Mouse (Mus musculus): ENCODE data around the gene Orai3.

Orai3 gene

DNA sequence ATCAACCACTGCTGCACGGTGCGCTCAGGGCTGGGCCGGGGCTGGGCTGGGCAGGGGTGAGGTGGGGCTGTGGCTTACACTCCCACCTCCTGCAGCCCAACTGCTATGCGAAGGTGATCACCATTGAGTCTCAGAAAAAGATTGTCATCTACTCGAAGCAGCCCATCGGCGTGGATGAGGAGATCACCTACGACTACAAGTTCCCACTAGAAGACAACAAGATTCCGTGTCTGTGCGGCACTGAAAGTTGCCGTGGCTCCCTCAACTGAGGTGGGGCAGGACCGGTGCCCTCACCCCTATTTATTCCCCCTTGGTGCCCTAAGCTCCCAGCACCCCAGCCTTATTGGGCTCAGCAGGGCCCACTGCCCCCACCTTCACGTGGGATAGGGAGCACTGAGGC is 29.6 kb downstream of the Orai3 start:
- DNase-seq (ENCODE audit: low read depth, low spot score): no peak

DNA sequence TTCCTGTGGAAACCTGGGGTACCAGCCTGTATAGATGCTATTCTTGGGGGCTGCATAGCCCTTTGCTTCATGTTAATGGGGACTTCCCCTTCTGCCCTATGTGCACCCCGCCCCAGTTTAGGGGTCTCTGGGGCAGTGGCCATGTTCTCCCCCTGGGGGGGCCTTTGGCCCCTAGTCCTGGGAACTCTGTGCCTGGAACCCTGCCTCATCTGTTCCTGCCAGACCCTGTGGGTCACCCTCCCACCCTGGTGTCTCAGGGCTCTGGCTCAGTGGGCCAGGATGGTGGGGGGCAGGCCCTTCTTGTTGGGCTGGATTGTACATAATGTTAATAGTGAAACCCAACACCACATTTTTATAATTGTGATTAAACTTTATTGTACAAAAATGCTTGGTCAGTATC is 30.1 kb downstream of the Orai3 start:
- DNase-seq (ENCODE audit: low read depth, low spot score): no peak

DNA sequence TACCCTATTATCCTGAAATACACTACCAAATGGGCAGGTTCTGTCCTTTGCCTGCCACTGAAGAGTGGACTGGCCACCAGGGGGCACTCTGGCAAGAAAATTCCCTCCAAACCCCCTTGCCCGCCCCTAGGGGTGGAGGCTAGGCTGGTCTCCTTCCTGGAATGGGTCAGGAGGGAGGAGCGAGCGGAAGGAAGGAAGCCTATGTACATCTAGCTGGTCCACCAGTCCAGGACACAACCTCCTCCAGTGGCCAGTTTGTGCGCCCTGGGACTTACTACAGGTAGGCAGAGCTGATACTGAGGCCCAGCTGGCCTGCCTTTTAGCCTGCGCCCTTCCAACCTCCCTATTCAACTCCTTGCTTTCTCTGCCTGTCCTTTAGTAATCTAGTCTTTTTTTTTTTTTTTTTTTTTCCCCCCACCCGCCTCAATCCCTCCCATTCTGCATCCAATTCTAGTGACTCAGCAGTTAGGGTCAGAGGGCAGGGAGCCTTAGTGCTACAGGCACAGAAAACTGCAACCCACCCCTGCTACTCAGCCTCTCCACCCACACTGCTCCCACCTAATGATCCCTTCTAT is 30.9 kb downstream of the Orai3 start, which contains the start of gene Hsd3b7:
Gene Hsd3b7, plus strand, starts transcription at position 170 of the 575 bp plus-strand sequence.
- DNase-seq (ENCODE audit: low read depth, low spot score): peak; percentile 70

DNA sequence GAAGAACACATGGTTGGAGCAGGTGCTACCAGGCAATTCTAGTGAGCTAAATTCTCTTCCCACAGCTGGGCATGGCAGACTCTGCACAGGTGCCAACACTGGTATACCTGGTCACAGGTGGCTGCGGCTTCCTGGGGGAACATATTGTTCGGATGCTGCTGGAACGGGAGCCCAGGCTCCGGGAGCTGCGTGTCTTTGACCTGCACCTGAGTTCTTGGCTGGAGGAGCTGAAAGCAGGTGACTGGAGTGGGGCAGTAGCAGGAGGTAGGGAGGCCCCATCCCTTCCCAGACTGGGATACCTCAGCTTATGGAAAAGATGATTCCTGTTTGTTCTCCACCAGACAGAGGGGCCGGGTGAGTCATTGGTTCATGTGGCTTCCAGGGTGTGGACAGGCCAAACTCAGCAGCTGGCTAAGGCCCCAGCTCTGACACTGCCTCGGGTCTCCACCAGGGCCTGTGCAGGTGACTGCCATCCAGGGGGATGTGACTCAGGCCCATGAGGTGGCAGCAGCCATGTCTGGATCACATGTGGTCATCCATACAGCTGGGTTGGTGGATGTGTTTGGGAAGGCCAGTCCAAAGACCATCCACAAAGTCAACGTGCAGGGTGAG is 31.5 kb downstream of the Orai3 start:
- DNase-seq (ENCODE audit: low read depth, low spot score): no peak

DNA sequence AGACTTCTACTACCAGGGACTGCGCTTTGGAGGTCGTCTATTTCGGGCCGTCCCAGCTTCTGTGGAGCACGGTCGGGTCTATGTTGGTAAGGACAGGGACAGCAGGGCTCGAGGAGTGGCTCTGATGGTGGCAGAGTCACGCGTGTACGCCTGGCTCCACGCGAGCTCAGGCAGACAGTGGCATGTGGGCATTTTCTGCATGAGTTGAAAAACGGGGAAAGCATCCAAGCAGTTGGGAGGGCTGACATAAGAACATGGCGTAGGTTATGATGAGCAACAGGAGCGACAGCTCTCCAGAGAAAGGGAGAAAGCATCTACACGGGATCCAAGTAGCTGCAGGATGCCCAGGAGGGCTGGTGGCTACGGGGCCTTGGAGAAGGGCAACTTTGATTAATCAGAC is 32.7 kb downstream of the Orai3 start:
- DNase-seq (ENCODE audit: low read depth, low spot score): no peak

DNA sequence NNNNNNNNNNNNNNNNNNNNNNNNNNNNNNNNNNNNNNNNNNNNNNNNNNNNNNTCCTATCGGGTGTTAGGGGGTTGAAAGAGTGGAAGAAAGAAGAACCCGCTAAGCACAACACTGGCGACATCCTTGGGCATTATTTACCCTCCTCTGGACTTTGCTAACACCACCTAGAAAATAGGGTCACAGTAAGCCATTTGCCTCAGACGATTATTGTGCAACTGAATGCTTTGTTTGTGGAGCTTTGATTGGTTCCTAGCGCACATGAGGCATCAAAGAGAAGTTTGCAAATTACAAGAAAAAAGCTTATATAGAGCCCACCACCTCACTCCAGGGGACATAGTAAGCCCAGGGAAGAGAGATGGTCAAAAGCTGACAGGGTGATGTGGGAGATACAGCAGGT is 39.2 kb downstream of the Orai3 start:
- no peak for DNase-seq (ENCODE audit: low read depth, low spot score)

DNA sequence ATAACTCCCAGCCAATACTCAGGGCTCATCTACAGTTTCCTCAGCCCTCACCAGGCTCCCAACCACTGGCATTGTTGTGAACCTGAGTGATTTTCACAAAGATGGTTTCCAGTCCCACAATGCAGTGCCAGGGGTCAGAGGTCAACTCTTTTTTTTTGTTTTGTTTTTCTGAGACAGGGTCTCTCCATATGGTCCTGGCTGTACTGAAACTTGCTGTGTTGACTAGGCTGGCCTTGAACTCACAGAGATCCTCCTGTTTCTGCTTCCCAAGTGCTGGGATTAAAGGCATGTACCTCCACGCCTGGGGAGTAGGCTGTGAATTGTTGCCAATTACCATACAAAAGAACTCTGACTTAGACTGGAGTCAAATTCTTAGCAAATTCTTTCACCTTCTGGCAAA is 40.2 kb downstream of the Orai3 start:
- no peak for DNase-seq (ENCODE audit: low read depth, low spot score)

DNA sequence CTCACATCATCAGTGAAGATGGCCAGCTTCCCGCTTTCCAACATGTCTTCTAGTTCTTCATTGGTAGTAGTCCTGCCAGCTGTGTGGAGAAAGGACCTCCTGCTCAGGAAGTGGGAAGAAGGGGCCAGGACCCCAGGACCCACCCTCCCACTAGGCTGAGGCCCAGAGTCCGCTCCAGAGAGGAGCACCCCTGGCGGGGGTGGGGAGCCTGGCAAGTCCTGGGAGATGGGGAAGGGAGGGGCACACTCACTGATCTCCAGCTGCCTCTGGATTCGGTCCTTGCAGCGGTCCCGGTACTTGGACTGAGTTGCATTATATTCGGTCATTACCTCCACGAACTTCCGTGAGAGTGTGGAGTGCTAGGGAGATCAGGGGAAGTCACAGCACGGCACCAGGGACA is 41.0 kb downstream of the Orai3 start:
- no peak for DNase-seq (ENCODE audit: low read depth, low spot score)

DNA sequence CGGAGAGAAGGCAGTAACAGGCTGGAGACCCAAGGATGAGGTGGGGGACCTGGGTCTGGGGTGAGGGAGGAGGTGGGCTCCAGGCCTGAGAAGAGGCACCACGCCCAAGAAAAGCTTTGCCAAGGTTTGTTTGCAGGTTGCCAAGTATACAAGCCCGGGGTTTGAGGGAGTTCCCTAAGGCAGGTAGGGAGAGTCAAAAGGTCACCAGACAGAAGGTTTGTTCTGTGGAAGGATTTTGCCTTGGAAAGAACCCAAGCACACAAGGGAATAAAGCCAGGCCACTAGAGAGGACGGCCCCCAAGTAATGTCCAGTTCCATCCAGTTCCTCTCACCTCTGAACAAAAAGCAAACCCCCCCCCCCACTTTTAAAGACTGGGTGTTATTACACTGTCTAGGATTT is 41.6 kb downstream of the Orai3 start:
- DNase-seq (ENCODE audit: low read depth, low spot score): no peak

DNA sequence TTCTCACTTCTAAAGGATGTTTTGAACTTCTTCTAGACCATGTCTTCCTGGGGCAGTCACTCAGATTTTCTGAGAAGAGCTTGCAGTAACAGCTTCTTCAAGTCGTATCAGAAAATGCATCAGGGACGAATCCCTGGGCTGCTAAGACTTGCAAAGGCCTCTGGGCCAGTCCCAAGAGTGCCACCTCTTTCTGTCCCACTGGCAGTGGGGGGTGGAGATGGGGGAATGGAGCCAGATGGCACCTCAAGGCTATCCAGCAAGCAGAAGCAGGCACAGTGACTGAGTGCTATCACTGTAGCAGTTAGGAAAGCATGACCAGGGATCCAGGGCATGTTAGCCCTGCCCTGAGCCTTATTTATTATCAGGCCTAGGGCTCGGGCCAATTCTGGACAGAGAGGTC is 42.7 kb downstream of the Orai3 start:
- DNase-seq (ENCODE audit: low read depth, low spot score): no peak

DNA sequence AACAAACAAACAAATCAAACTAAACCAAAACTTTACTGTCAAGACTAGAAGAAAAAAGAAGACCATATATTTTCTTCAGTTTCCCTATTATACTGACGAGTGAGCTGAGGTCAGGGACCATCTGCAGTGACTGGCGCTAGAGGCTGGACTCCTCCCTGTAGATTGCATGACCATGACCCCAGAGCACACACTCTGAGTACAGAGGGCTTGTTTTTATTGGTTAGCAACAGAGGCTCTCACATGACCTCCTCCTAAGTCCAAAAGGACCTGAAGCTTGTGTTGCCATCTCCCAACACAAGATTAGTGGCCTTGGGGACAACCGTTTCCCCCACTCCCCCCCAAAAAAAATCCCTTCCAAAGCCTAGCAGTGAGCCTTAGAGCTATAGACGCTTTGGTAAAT is 44.2 kb downstream of the Orai3 start:
- DNase-seq (ENCODE audit: low read depth, low spot score): no peak

DNA sequence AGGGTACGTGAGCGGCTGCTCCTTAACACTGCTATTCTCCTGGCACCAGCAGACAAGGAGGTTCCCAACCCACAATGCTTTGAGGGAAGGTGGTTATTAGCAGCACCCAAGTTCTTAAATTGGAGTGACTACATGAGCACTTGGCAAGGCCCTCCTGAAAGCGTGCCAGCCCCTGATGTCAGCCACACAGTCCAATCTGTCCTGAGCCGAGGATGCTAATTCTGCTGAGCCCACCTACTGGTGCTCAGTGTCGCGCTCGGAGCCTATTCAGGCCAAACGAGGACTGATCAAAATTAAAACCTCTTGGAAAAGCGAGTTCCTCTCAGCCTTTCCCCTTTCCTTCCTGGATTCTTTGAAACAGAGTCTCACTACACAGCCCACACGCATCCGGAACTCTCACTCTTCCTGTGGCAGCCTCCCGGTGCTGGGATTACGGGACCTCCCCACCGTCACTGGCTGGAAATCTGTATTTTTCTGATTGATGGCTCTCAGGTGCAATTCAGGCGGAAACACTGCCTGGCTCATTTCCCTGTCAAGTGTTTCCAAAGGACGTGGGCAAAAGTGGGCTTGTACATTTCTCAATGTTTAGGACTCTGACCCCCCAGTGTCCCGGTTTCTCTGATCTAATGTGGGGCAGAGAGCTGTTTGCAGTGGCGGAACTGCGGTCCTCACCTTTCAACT is 44.8 kb downstream of the Orai3 start:
- DNase-seq (ENCODE audit: low read depth, low spot score): no peak

DNA sequence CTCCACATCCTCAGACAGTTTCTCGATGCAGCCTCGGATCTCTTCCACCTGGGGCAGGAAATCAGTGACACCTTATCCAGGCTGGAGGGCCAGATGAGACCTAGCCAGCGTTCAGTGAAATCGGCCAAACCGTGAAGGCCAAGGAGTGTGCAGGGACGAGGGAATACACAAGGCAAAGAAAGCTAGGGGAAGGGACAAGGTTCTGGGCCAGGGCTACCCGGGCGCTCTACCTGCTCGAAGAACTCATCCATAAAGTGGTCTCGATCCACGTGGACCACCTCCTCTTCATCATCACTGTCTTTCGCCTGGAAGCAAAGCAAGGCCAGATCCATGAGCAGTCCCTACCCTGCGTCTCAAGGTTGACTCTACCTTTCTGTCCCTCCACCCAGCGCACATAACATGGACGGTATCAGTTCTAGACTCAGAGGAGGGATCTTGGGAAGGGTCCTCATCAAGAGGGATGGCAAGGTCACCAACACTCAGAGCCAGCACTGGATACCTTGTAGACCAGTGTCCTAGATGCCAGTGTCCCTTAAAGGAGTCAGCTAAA is 45.6 kb downstream of the Orai3 start:
- DNase-seq (ENCODE audit: low read depth, low spot score): no peak

DNA sequence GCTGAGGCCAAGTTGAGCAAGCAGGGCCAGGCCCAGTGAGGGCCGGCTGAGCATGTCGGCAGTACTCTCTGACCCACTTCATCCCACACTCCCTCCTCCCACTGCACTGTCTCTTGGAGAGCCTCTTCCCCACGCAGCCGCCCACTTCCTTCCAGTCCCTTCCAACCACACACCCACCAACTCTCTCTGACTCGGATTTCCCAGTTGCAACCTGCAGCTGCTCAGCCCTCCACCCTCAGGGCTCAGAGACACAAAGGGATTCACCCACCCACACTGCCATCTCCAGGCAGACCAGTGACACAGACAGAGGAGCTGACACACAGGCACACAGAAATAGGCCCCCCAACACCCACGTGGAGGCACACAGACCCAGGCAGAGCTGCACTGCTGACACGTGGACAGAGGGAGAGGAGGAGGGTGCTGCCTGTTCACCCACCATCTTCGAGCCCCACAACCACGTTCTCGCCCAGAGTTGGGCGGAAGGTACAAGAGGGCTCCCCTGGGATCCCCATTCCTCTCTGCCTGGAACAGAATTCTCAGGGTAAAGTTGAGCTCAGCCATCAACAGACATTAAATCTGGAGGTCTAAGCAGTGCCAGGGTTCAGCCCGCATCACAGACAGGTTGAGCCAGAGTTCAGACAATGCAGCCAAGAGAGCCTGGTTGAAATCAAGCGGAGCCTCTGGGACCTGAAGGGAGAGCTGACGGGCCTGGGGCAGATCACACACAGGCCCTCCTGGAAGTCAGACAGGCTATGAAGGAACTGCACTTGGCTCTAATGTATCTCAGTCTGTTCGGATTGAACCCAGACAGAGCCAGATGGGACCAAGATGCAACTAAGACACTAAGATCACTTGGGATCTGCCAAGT is 46.6 kb downstream of the Orai3 start:
- peak; percentile 52 for DNase-seq (ENCODE audit: low read depth, low spot score)

DNA sequence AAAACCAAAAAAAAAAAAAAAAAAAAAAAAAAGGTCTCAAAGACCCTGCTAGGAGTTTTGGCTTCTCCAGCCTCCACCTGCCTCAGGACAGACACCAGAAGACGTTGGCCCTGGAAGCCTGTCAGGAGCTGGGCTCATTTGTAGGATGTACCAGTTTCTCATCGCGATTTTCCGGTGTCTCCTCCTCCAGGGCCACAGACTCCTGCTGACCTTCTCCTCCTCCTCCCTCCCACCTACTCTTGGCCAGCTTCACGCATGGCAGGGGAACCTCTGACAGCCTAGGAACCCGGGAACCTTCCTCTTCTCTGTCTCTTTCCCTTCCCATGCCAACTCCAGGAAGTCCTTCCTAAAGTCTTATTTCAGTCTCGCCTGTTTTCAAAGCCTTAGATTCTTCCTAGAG is 47.4 kb downstream of the Orai3 start:
- DNase-seq (ENCODE audit: low read depth, low spot score): no peak

DNA sequence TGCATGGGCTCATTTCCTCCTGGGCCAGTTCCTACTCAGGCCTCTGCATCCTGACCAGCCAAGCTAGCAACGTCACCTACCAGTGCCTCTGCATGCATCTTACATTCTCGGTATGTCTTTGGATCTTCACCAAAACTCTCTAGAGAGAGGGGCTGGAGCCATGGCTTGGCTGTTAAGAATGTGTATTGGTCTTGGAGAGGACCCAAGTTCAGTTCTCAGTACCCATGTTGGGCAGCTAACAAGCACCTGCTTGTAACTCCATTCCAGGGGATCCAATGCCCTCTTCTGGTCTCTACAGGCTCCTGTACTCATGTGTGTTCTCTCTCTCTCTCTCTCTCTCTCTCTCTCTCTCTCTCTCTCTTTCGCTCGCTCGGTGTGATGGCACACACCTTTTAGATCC is 48.2 kb downstream of the Orai3 start:
- DNase-seq (ENCODE audit: low read depth, low spot score): no peak

DNA sequence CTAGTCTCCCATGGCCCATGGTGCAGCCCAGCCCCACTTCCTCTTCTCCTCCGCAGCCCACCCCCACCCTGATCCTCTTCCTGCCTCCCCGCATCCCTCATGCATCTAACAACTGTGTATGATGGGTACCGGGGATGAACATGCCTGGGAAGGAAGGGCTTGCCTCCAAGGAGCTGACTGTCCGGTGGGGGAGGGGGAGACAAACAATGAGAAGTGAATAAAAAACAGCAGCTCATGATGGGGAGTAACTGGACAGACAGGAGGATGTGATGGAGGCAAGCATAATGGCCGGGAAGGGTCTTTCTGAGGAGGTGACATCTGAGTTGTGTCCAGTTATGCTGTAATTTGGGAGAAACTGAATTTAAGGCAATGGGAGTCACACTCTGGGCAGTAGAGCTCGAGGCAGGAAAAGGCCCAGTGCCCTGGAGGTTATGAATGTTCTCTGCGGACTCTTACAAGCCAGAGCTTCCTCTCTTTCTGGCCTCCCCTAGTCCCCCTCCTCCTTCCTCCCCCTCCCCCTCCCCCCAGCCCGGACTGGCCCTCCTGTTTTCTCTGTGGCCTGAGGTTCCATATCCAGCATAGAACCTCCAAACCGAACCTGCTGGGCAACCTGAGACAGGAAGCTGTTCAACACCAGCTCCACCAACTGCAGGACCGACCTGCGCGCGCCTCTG is 51.4 kb downstream of the Orai3 start:
- no peak for DNase-seq (ENCODE audit: low read depth, low spot score)

DNA sequence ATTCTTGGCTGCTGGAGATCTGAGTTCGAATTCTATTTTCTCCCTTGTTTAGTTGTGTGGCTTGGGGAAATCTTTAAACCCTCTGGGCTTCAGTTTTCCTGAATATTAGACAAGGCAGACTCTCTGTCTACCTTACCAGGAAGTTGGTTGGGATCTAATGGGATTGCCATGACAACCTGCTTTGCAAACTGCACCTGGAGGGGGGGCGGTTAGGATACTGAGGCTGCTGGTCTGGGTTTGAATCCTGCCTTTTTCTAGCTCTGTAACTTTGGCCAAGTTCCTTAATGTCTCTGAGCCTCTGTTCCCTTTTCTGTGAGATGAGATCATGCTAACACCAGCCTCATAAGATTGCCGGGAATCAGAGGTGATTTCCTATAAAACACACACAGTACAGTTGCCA is 52.9 kb downstream of the Orai3 start:
- DNase-seq (ENCODE audit: low read depth, low spot score): no peak

DNA sequence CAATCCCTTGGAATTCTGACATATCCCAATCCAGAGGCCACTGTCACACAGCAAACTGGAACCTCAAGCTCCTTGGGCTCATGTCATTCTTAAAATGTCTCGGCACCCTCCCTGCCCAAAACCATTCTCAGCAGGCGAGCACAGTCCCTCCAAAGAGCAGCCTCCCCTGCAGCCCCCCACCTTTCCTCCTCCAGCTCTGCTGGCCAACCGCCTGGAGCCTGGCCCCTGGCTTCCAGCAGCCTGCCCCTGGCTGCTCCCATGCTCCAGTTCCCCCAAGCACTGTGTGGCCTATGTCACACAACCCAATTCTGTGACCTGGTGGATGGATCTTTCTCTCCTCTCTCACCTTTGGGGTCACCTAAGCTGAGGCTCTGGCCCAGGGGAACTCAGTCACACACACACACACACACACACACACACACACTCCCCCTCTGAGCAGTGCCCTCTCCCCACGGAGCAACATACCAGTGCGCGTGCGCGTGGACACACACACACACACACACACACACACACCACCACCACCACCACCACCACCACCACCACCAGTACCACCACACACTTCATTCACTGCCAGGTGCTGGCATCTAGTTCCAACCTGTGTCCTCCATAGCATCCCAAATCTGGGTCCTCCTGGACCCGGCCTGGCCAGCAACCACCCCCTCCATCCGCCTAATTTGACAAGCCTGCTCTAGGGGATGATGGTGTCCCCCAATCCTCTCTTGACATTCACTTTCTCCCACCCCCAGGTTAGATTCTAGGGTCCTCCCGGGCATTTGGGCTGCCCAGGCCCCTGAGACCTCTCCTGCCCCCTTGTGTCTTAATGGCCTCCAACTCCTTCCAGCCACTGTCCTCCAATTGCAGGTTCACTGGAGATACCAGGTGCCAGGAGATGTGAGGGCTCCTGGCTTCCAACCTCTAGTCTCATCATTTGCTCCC is 53.9 kb downstream of the Orai3 start:
- no peak for DNase-seq (ENCODE audit: low read depth, low spot score)

DNA sequence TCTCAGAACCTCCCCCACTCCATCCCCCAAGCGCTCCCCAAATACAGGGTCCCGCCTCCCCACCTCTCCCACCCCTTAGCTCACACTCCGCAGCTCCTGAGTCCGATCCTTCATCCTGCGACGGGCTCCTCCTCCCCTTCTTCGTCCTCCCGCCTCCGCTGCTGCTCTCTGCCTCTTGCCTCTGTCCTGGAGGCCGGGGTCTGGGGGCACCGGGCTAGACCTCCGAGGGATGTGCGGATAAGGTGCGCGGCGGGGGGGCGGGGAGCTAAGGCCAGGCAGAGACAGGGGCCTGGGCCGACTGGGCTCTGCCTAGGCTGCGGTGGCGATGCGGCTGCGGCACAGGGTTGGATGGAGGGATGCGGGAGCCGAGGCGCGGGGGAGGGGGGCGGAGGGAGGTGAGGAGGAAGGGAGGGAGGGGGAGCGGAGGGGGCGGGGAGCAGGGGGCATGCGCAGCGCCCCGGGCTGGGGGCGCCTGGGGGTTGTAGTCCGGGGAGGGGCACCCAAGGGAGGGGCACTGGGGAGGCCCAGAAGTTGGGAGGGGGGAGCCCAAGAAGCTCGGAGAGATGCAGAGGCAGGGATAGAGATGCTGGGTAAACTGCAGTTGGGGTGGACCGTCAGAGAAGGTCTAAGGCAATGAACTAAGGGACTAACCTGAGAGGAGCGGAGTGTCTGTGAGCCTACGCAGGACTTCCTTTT is 54.7 kb downstream of the Orai3 start, which contains the start of the genes Stx4a and Stx1b:
Gene Stx4a, plus strand, starts transcription at position 119 of the 696 bp plus-strand sequence.
Gene Stx1b, minus strand, starts transcription at position 374 of the 696 bp plus-strand sequence.
- DNase-seq (ENCODE audit: low read depth, low spot score): no peak
